Mouse (Mus musculus): ENCODE data around the gene Tent2. TPM values are rescaled to one million over a fixed set of nuclear protein-coding genes. Genes with fewer than 3 reads are reported as not detected.
A peak's percentile ranks its signal among the peaks of the same experiment; 100 is the strongest.

Gene Tent2
- total RNA-seq, 2 experiments from 2014 or later, result 15.3 to 15.5 TPM

DNA sequence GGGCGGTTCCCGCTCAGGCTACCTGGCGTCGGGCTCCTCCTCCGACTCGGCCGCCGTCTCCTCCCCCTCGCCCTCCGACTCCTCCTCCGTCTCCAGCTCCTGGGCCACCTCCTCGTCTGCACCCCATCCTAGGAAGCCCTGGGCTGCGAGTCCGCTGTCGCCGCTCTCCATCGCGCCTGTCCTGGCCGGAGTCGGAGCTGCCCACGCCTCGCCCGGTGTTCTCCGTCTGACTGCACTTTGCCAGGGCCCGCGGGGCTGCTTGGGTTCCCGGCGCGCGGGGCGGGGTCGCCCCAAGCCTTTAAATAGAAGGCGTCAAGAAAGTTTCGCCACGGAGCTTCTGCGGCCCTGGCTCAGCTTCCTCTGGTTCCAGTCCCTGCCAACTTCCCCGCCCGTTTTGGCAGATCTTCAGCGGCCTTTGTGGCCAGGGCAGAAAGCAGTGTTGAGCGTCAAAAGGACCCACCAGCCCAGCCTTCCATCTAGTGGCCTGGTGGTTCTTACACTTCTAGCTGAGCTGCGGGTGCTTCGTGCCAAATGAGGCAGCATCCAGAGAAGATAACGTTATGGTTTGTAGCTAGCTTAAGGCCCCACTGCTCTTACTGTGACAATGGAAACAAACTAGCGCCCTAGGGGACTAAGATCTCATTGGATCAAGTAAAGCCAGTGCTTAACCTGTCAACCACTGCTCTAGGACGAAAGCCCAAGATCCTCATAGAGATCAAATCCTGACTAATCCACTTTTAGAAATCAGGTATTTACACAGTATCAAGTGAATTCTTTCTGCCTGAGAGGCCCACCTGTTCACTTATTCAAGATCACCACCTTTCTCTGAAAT, 47.6 kb downstream of the Tent2 start, which contains the start of gene Cmya5:
Cmya5 (minus strand) TSS at position 389 of the 832 bp plus-strand sequence.
- peak; percentile 93 for DNase-seq
- intact Hi-C loops (cut with DNase I), result loop anchor here (1.0 to 5.0 kb wide), 4 partner anchors 49 to 392 kb away; no protein-coding TSS in a partner anchor

DNA sequence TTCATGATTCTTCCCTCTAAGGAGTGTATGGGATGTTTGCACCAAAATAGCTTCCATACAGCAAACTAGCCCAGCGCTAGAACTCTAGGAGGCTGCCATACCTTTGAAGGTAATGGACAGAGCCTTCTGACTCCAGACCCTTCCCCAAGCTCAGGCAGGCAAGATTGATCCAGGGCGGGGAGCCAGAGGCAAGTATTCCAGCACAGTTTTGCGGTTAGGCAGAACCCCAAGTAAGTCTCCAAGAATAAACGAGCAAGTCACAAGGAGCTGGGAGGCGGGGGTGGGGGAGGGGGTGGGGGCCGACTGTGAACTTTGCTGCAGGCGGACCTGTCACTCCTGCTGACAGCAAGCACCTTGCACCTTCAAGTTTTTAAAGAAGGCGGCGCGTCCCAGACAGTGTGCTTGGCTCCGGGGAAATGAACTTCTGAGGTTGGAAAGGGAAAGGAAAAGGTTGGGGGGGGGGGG, 48.3 kb downstream of the Tent2 start:
- intact Hi-C loops (cut with DNase I), result loop anchor here (1.0 to 5.0 kb wide), 4 partner anchors 49 to 392 kb away; no protein-coding TSS in a partner anchor
- DNase-seq, result peak in 1 of 2 experiments; percentile 36

DNA sequence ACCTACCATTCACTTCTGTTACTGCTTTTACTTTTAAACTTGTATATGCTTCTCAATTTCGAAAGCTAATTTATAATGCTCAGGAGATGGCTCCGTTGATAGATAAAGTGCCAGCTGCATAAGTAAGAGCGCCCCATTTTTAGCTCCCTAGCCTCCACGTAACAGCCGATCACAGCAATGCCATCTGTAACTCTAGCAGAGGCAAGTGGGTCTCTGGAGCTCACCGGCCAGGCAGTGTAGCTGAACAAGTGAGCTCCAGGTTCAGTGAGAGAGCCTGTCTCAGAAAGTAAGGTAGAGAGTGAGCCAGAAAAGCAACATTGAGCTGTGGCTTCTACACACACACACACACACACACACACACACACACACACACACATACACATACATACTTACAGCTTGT, 51.0 kb downstream of the Tent2 start:
- DNase-seq, result no peak
- intact Hi-C loops (cut with DNase I), result loop anchor here (5.0 kb wide), 3 partner anchors 101 to 389 kb away; no protein-coding TSS in a partner anchor

DNA sequence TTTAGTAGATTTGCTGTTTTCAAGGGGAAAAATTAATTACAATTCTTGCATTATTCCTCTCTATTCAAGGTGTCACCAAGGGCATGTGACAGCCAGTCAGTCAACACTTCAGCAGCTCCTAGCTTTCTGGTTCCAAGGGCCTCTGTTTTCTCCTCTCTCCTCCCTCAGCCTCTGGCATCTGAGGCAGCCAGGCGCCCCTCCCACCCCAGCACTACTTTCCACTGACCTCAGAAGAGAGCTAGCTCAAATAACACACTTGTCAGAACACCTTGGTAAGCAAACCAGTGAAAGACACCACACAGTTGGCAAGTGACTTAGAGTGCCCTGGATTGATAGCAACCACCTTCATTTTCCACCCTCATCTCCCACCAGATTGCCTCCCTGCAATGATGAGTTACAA, 54.1 kb downstream of the Tent2 start:
- intact Hi-C loops (cut with DNase I), result loop anchor here (5.0 kb wide), 1 partner anchor 169 kb away; no protein-coding TSS in a partner anchor
- peak; percentile 29 to 34 for DNase-seq

DNA sequence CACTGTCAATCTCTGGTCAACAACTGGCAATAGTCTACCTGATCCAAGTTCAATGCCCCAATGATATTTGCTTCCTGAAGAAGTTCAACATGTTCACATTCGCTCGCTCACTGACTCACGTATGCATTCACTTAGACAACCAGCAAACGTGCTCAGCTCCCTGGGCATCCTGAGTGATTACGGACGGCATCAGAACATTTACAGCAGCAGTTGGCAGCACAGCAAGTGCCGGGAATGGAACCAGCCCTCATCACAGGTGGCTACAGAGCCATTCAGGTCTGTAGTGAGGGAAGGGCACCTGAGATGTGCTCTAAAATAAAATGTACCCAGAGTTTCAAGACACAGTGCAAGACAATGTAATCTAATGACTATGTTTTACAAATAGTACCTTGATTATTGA, 55.1 kb downstream of the Tent2 start:
- intact Hi-C loops (cut with DNase I), result loop anchor here (5.0 kb wide), 1 partner anchor 170 kb away; no protein-coding TSS in a partner anchor
- DNase-seq, result no peak

DNA sequence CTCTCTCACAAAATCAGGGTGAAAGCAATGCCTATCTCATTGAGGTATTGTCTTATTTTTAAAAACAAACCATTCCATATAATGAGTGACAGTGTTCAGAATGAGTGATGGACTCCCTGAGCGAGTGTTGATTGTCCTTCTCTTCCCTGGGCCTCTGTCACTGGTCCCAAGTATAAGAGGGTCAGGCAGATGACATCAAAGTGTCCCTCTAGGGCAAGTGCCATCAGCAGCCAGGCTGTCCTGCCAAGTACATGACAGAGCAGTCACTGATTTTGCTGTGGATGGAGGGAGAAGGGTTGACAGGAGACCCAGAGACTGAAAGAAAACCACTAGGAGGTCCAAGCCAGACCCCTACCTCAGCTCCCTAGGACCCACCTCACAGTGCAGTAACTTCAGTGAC, 55.9 kb downstream of the Tent2 start:
- DNase-seq, result no peak
- intact Hi-C loops (cut with DNase I), result loop anchor here (5.0 kb wide), 1 partner anchor 171 kb away; no protein-coding TSS in a partner anchor

DNA sequence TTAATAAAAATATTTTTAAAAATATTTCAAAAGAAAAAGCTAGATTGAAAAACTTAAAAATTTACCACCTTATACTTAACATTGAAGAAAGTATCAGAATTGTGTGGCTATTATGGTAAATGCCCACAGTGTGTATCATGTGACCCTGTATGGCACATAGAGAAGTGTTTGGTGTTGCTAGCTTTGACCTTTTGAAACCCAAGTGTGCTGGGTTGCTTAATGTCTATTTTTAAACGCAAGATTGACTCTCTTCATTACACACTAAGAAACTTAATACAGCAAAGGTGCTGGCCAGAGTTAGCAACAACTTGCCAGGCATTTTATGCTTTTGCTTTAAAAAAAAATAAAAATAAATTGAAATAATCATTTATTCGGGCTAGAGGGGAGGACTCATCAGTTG, 56.7 kb downstream of the Tent2 start:
- no peak for DNase-seq
- intact Hi-C loops (cut with DNase I), result loop anchor here (5.0 kb wide), 1 partner anchor 172 kb away; no protein-coding TSS in a partner anchor

DNA sequence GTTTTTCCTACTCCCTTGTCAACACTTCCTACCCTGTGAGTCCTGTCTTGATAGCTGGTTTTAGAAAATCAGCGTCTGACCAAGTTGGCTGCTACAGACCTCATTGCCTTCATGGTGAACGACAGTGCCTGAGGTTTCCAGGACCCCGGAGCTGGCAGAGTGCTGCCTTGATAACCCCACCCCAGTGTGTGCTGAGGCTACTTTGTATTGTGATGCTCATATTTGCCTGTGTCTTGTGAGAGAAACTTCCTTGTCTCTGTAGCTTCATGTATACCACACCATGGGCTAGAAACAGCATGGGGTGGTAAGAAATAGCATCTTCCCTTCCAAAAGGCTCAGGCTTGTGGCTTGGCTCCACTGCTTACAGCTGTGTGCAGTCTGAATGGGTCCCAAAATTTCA, 61.5 kb downstream of the Tent2 start:
- DNase-seq, result no peak
- intact Hi-C loops (cut with DNase I), result no loop called here

DNA sequence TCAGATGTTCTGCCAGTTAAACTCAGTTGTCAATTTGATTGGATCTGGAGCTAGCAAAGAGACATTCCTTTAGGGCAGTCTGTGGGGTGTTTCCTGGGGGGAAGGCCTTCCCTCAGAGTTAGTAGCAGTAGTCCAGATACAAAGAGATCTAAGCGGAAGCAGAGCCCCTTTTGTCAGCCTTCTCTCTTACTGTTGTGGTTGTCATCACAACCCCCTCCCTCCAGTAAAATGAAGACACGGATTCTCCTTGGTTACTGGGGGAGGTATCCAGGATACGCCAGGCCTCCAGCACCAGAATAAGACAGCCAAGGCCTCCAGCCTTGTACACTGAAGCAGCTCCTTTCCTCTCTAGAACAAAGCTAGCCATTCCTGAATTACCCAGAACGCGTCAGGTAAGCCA, 63.2 kb downstream of the Tent2 start:
- no peak for DNase-seq
- intact Hi-C loops (cut with DNase I), result no loop called here

DNA sequence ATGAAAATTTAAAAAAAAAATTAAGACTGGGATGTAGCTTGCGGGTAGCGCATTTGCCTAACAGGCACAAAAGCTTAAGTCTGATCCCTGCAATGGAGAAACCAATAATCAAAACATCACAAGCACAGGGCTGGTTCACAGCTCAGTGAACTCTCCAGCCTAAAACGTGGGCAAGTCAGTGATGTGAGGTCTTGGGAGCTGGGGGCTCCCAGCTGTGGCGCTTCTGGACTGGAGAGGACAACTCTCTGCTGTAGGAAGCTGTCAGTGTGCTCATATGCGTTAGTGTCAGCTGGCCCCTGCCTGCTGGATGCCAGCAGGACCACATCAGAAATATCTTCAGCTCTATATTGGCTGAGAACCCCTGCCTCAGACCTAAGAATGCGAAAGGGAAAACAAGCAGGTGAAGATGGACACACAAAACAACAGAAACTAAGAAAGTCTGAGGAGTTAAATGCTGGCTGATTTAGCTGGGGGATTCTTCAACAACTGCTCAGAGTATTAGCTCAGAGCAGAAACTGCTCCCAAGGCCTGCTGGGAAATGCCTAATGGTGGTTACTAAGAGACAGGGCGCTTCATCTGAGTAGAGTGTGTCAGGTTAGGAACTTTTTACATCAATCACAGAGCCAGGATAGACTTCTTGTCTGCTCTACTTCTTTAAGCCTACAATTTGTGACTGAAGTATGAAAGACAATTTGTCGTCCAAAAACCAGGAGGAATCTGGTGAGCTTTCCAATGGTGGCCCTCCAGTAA, 63.9 kb downstream of the Tent2 start:
- DNase-seq, result no peak
- intact Hi-C loops (cut with DNase I), result no loop called here

DNA sequence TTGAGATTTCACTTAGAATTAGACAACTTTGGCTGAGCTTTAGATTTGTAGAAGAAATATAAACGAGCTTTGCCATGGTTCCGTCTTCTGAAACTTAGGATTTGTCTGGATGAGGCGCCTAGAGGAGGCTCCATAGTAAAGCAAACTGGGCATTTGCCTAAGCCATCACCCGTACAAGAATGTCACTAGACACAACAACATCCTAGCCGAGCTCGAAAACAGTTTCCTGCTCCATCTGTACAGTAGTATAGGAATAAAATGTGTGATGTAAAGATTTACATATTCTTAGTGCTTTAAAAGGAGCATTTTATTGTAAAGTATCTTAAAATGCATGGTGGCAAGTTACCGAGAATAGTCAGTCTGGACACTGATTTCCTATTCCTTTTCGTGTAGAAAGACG, 69.9 kb downstream of the Tent2 start:
- DNase-seq, result no peak
- intact Hi-C loops (cut with DNase I), result no loop called here

DNA sequence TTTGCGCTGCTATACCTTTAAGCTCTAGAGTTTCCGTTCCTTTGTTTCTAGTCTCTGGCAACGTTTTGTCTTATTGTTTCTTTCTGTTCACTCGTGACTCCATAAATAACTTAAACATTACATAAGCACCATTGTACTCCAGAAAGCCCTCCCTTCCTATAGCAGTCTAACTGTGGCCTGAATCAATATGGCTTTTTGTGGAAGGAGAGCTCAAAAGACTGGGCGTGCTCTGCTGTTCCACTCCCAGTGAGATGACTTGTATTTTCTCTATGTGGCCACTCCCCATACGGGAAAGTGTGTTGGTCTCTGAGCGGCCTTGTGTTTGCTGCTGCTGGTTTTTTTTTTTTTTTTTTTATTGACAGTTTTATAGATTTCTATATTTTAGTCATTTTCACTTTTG, 74.9 kb downstream of the Tent2 start:
- no peak for DNase-seq
- intact Hi-C loops (cut with DNase I), result no loop called here

DNA sequence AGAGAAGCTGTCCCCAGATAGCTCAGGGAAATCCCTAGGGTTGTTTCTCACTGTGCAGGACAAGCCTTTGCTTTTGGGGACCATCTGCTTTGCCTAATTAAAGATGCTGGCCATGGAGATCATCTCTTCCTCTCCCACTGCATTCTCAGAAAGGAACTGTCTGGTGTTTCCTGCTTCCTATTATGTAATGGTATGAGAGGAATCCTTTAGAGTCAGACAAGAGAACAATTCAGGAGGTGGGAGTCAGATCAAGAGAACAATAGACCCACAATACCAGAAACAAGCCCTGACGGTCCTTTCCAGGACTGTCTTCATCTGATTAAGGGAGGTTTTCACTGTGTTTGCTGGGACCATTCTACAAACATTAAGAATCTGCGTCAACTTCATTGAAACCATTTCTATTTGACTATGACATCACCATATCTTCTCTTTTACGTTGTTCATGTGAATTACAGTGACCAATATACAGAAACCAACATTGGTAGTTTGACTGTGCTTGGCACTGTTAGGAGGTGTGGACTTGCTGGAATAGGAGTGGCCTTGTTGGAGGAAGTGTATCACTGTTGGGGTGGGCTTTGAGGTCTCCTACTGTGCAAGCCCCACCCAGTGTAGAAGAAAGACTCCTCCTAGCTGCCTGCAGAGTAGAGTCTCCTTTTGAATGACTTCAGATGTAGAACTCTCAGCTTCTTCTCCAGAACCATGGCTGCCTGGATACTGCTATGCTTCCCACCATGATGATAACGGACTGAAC, 89.7 kb downstream of the Tent2 start:
- DNase-seq, result no peak
- intact Hi-C loops (cut with DNase I), result no loop called here

DNA sequence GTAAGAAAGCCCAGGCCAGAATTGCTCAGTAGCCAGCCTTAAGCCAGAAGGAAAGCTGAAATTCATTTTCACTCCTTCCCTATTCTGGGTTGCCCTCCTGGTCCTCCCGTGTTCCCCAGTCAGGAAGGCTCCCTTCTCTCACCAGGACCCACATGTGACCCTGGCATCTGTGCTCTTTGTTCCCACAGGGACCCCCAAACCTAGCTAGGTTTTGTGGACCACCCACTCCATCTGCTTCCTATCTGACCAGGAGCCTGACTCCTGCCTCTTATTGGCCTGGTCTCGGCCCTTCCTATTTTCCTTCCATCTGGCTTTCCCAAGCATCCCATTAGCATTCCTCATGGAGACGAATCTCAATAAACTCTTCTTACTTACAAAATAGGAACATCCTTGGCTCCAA, 93.6 kb downstream of the Tent2 start:
- intact Hi-C loops (cut with DNase I), result no loop called here
- DNase-seq, result no peak

DNA sequence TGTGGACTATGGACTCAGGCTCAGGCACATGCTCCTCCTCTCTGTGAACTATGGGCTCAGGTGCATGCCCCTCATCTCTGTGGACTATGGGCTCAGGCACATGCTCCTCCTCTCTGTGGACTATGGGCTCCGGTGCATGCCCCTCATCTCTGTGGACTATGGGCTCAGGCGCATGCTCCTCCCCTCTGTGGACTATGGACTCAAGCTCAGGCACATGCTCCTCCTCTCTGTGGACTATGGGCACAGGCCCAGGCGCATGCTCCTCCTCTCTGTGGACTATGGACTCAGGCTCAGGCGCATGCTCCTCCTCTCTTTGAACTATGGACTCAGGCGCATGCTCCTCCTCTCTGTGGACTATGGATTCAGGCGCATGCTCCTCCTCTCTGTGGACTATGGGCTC, 95.5 kb downstream of the Tent2 start:
- DNase-seq, result no peak
- intact Hi-C loops (cut with DNase I), result no loop called here

Other genes with a start within 250 kb of the Tent2 start
- gene Cmya5, start 47.7 kb downstream of the Tent2 start, total RNA-seq (2021), result 100 to 1,000 TPM; 306 to 325 TPM
- 10 to 100 TPM; 49.5 to 66.8 TPM for gene Homer1, start 107.2 kb upstream of the Tent2 start, total RNA-seq (2021)

Measured in heart, postnatal 36 days (tissue).